Mouse (Mus musculus): ENCODE data around the gene Rgs17. TPM values are rescaled to one million over a fixed set of nuclear protein-coding genes. Genes with fewer than 3 reads are reported as not detected.

Rgs17 gene
- total RNA-seq, 2 experiments from 2014 or later = not detected

GRCm38 (mm10) chr10:5826336-5827025 lies 95.7 kb downstream of the Rgs17 start:
- ATAC-seq (replicated peaks; ENCODE audit: low FRiP score, poor library complexity, severe bottlenecking) = no peak

DNA sequence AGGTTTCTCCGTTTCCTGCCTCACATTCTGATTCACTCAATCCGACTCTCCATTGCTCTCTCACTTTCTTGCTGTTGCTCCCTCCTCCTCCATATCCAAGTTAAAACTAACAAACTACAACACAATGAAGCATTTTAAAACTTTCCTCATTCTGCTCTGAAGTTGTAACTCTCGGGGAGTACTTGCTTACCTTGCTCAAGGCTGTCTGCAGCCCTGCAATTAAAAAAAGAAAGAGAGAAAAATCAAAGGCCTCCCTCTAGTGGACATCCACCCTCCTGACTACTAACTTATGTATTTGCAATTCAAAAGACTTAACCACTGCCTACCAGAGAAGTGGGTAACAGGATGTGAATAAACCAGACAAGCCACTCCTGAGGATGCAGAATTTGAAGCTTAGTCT lies 97.4 kb downstream of the Rgs17 start:
- peak; percentile 54 for ATAC-seq (replicated peaks; ENCODE audit: low FRiP score, poor library complexity, severe bottlenecking)

GRCm38 (mm10) chr10:5823740-5824491 lies 98.3 kb downstream of the Rgs17 start, which contains the start of gene Mtrf1l:
Gene Mtrf1l, minus strand, starts transcription at chr10:5823910.
- peak; percentile 89 for ATAC-seq (replicated peaks; ENCODE audit: low FRiP score, poor library complexity, severe bottlenecking)

GRCm38 (mm10) chr10:5823291-5823739 lies 98.9 kb downstream of the Rgs17 start:
- no peak for ATAC-seq (replicated peaks; ENCODE audit: low FRiP score, poor library complexity, severe bottlenecking)

DNA sequence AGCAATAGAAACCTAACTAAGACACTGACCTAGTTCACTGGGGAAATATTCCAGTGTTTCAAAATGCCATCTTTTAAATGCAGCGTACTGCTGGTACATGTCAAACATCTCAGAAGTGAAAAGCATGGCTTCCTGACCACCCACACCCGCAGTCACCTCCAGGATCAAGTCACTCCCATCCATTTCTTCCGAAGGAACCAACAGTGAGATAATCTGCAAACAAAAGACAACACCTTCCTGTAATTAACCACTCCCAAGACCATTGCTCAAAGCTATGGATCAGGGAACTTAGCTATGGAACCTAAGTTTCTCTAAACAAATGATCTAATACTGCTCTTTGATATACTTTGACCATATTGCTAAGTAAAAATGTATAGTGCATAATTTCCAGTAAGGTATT lies 103.4 kb downstream of the Rgs17 start:
- no peak for ATAC-seq (replicated peaks; ENCODE audit: low FRiP score, poor library complexity, severe bottlenecking)

- no peak for ATAC-seq (replicated peaks; ENCODE audit: low FRiP score, poor library complexity, severe bottlenecking)
These were observed 106.2 kb downstream of the Rgs17 start for GRCm38 (mm10) chr10:5815968-5816367.

DNA sequence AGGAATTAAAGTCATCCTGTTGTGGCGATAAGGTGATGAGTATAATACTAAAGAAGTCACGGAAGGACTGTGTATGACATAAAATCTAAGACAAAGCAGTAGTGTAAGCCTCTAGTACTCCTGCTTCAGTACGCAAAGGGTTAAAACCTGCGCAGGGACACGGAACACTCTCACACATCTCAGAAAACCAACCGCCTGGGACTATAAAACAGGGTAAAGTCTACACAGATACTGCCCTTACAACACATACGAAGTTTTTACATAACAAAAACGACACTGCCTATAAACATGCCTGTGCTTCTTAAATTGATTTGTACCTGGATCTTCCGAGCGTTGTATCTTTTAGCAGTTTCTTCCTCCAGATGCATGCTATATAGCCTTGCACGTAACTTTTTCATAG lies 108.5 kb downstream of the Rgs17 start:
- no peak for ATAC-seq (replicated peaks; ENCODE audit: low FRiP score, poor library complexity, severe bottlenecking)

DNA sequence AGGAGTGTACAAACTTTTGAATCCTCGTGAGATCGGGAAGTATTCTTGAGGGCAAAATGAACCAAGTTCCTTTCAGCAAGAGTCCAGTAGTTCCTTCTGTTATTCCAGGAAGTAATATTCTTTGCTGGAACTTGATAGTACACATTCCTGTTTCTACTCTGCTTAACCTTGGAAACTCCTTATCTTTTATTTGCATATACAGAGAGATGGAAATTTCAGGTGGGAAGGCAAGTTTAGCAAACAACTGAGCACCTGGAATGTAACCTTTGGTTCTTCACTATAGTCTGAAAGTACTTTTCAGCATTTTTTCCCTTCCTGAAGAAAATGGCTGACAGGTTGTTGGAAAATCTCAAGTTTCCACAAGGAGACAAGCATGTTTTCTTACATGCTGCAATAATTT lies 114.5 kb downstream of the Rgs17 start:
- ATAC-seq (replicated peaks; ENCODE audit: low FRiP score, poor library complexity, severe bottlenecking) = no peak

DNA sequence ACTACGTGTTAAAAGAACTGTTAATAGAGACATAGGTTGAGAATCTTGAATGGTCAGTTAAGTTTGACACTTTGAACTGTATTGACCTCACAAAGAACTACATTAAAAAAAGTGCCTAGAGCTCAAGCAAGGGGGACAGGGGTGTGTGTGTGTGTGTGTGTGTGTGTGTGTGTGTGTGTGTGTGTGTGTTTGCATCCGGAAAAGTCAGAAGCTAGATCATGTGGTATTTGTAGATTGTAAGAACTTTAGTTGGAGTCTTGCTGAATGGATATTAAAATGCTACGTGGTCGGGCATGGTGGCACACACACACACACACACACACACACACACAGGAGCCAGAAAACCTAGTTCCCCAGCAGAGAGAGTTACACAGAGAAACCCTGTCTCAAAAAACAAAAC lies 115.2 kb downstream of the Rgs17 start:
- ATAC-seq (replicated peaks; ENCODE audit: low FRiP score, poor library complexity, severe bottlenecking) = no peak

- ATAC-seq (replicated peaks; ENCODE audit: low FRiP score, poor library complexity, severe bottlenecking) = no peak
These were observed 115.8 kb downstream of the Rgs17 start for GRCm38 (mm10) chr10:5806416-5806815.

DNA sequence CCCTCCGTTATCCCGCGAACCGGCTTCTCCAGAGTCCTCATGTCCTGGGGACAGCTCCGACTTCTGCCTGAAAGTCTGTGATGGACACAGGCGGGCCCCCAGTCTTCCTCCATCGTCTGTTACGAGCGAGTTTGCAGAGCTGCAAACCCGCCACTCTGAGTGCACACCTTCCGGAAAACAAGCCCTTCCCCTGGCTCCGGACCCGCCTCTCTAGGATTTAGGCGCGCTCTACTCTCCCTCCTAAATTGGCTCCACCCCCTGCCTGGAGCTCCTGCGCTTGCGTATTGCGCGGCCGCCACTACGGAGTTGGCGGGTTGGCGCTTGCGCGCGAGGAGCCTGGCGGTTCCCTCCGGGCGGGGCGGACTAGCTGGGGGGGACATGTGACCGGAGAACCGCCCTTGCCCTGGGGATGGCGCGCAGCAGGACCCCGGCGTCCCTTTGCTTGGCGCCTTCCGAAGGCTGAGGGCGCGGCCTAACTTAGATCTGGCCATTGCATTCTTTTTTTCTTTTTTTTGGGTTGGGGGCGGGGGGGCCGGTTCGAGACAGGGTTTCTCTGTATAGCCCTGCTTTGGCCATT lies 116.4 kb downstream of the Rgs17 start:
- ATAC-seq (replicated peaks; ENCODE audit: low FRiP score, poor library complexity, severe bottlenecking) = peak; percentile 84

DNA sequence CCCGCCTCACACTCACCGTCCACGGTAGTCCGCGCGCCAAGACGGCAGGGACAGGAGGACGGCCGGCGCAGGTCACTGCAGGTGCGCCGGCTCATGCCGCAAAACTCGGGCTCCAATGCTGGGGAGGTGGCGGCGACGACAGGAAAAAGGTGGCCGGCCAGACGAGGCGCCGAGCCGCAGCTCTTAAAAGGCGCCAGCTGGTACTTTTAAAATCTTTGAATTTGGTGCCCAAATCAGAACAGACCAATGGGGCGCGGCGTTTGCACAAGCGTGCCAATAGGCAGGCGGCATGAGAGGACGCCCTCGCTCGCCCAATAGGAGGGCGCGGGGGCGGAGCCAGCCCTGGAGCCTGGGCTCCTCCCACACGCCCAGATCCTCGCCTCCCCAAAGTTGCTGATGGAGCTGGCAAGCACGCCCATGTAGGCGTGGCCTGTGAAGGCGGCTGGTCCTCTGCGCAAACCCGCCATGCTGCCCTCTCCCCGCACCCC lies 116.9 kb downstream of the Rgs17 start, which contains the start of gene Fbxo5:
Fbxo5 (minus strand) TSS at position 358 of the 488 bp plus-strand sequence.
- peak; percentile 86 for ATAC-seq (replicated peaks; ENCODE audit: low FRiP score, poor library complexity, severe bottlenecking)

- ATAC-seq (replicated peaks; ENCODE audit: low FRiP score, poor library complexity, severe bottlenecking) = peak; percentile 36
These were observed 117.5 kb downstream of the Rgs17 start for GRCm38 (mm10) chr10:5804691-5805156.

GRCm38 (mm10) chr10:5803739-5804138 lies 118.5 kb downstream of the Rgs17 start:
- ATAC-seq (replicated peaks; ENCODE audit: low FRiP score, poor library complexity, severe bottlenecking) = no peak

- no peak for ATAC-seq (replicated peaks; ENCODE audit: low FRiP score, poor library complexity, severe bottlenecking)
These were observed 119.3 kb downstream of the Rgs17 start for GRCm38 (mm10) chr10:5802866-5803265.

DNA sequence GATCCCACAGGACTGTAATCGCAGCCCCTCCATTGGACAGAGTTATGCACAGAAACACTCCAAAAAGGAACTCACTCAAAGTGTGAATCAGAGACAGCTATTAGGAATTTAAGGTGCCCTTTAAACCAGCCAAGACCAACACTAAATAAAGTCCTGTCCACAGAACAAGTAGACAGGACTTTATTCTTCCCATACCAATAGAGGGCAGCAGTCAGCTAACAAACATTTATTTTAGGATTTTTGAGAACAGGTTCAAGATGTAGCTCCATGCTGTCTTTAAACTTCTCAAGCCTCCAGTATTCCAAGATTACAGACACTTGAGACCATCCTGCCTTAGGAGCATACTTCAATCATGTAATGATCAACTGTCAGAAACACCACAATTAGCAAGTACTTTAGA lies 121.7 kb downstream of the Rgs17 start:
- ATAC-seq (replicated peaks; ENCODE audit: low FRiP score, poor library complexity, severe bottlenecking) = no peak

DNA sequence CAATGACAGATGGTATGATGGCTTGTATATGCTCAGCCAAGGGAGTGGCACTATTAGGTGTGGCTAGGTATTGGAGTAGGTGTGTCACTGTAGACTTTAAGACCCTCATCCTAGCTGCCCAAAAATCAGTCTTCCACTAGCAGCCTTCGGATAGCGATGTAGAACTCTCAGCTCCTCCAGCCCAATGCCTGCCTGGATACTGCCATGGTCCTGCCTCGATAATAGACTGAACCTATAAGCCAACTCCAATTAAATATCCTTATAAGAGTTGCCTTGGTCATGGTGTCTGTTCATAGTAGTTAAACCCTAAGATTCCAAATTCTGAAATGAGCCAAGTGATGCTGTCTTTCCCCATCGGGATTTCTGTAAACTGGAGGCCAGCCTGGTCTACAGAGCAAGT lies 124.1 kb downstream of the Rgs17 start:
- no peak for ATAC-seq (replicated peaks; ENCODE audit: low FRiP score, poor library complexity, severe bottlenecking)

GRCm38 (mm10) chr10:5790657-5791056 lies 131.5 kb downstream of the Rgs17 start:
- ATAC-seq (replicated peaks; ENCODE audit: low FRiP score, poor library complexity, severe bottlenecking) = no peak

GRCm38 (mm10) chr10:5786923-5787322 lies 135.3 kb downstream of the Rgs17 start:
- ATAC-seq (replicated peaks; ENCODE audit: low FRiP score, poor library complexity, severe bottlenecking) = no peak

Data from erythroid progenitor cell, adult 5-6 weeks (primary cell).